Mouse (Mus musculus) neural tube, embryonic 10.5 days (tissue): ENCODE measurements around the gene Pde10a.

ENCODE experiments used
- DNase-seq: peaks from one replicate; pipeline ENCODE4 v3.0.0-alpha.2; 2017; ENCODE audit warnings: low spot score; ENCODE audit errors: extremely low spot score

The Pde10a gene

GRCm38 (mm10) chr17:8580360-8580759 lies 55.2 kb downstream of the Pde10a start:
- DNase-seq = peak; percentile 22

- DNase-seq = no peak
Measured at GRCm38 (mm10) chr17:8581579-8581978, 56.4 kb downstream of the Pde10a start.

- DNase-seq = peak; percentile 85
Measured at GRCm38 (mm10) chr17:8592427-8593277, 67.5 kb downstream of the Pde10a start.

- peak; percentile 64 for DNase-seq
Measured at GRCm38 (mm10) chr17:8597790-8598189, 72.6 kb downstream of the Pde10a start.

GRCm38 (mm10) chr17:8602976-8603375 lies 77.8 kb downstream of the Pde10a start:
- no peak for DNase-seq

- DNase-seq = no peak
Measured at GRCm38 (mm10) chr17:8605921-8606320, 80.7 kb downstream of the Pde10a start.

- no peak for DNase-seq
Measured at GRCm38 (mm10) chr17:8606695-8607094, 81.5 kb downstream of the Pde10a start.

- DNase-seq = no peak
Measured at GRCm38 (mm10) chr17:8611916-8612315, 86.7 kb downstream of the Pde10a start.

GRCm38 (mm10) chr17:8613882-8614551 lies 88.8 kb downstream of the Pde10a start:
- DNase-seq = peak; percentile 85

- DNase-seq = no peak
Measured at GRCm38 (mm10) chr17:8620346-8620745, 95.2 kb downstream of the Pde10a start.

GRCm38 (mm10) chr17:8621105-8621504 lies 95.9 kb downstream of the Pde10a start:
- no peak for DNase-seq

- no peak for DNase-seq
Measured at GRCm38 (mm10) chr17:8621906-8622305, 96.7 kb downstream of the Pde10a start.

GRCm38 (mm10) chr17:8626421-8626820 lies 101.2 kb downstream of the Pde10a start:
- DNase-seq = no peak

GRCm38 (mm10) chr17:8631701-8632100 lies 106.5 kb downstream of the Pde10a start:
- DNase-seq = no peak

- DNase-seq = no peak
Measured at GRCm38 (mm10) chr17:8633596-8633995, 108.4 kb downstream of the Pde10a start.

- no peak for DNase-seq
Measured at GRCm38 (mm10) chr17:8634476-8634875, 109.3 kb downstream of the Pde10a start.

GRCm38 (mm10) chr17:8636231-8636630 lies 111.1 kb downstream of the Pde10a start:
- DNase-seq = no peak

GRCm38 (mm10) chr17:8636691-8637090 lies 111.5 kb downstream of the Pde10a start:
- no peak for DNase-seq

GRCm38 (mm10) chr17:8637181-8637580 lies 112.0 kb downstream of the Pde10a start:
- DNase-seq = no peak

- DNase-seq = no peak
Measured at GRCm38 (mm10) chr17:8639703-8640380, 114.7 kb downstream of the Pde10a start.

GRCm38 (mm10) chr17:8640741-8641480 lies 115.7 kb downstream of the Pde10a start:
- DNase-seq = no peak
